In genomic region chr4:128401591-128401990, GRCm38 (mm10) we compare ENCODE assay signal across 25 mouse cellular contexts.
DNase-seq lines count a peak whose midpoint lies in the region; ATAC-seq and TF ChIP-seq lines count a peak whose summit lies in the region.
"Had no signal": no experiment of that assay in that cellular context is flagged by ENCODE, and none has a peak within 500 bp of the region (broad histone marks: within the 10 kb centered on the region; RNA-seq: fewer than 3 reads in every experiment).

No protein-coding gene starts in this region.

- no peaks in the 10 kb centered on the region for H3K27me3 ChIP-seq in hindbrain, embryonic 13.5 days
- no peaks in the 10 kb centered on the region for H3K27me3 ChIP-seq in hindbrain, embryonic 11.5 days (ENCODE audit: control insufficient read depth, insufficient read depth, low read length)
- no peaks in the 10 kb centered on the region for H3K27me3 ChIP-seq in midbrain, embryonic 13.5 days
- no peaks in the 10 kb centered on the region for H3K27me3 ChIP-seq in midbrain, postnatal 0 days (ENCODE audit: insufficient read depth, low read length)
- H3K27me3 ChIP-seq: embryonic facial prominence, embryonic 15.5 days; heart, embryonic 13.5 days had no signal

- peaks cover 13% of the 10 kb centered on the region for H3K36me3 ChIP-seq in hindbrain, embryonic 13.5 days
- H3K36me3 ChIP-seq in hindbrain, embryonic 11.5 days (ENCODE audit: control insufficient read depth, insufficient read depth, low read length), result no peaks in the 10 kb centered on the region
- peaks cover 18% of the 10 kb centered on the region for H3K36me3 ChIP-seq in midbrain, embryonic 13.5 days
- H3K36me3 ChIP-seq in midbrain, postnatal 0 days (ENCODE audit: insufficient read depth, low read length), result peaks cover 5% of the 10 kb centered on the region
- H3K36me3 ChIP-seq: embryonic facial prominence, embryonic 15.5 days; G1E; heart, embryonic 13.5 days had no signal

- no peak for ATAC-seq in hindbrain, embryonic 13.5 days (ENCODE audit: low FRiP score)
- ATAC-seq in hindbrain, embryonic 11.5 days (ENCODE audit: low FRiP score), result no peak
- no peak for ATAC-seq in midbrain, embryonic 13.5 days
- ATAC-seq in midbrain, postnatal 0 days (ENCODE audit: low FRiP score), result no peak
- no peak for ATAC-seq in granulocyte monocyte progenitor cell, adult 5-6 weeks (replicated peaks; ENCODE audit: poor library complexity, severe bottlenecking)
- ATAC-seq: CD4-positive, CD25-positive, alpha-beta regulatory T cell, adult 4 months; forebrain, embryonic 14.5 days had no signal

- TF ChIP-seq CTCF in midbrain, postnatal 0 days (IDR thresholded peaks at IDR 0.05), result no peak

- no peak overlapping the region for H3K4me3 ChIP-seq in hindbrain, embryonic 13.5 days
- H3K4me3 ChIP-seq in hindbrain, embryonic 11.5 days (ENCODE audit: low read depth, low read length), result no peak overlapping the region
- no peak overlapping the region for H3K4me3 ChIP-seq in midbrain, embryonic 13.5 days (replicated peaks)
- no peak overlapping the region for H3K4me3 ChIP-seq in midbrain, postnatal 0 days (ENCODE audit: low read depth, low read length)
- H3K4me3 ChIP-seq: embryonic facial prominence, embryonic 15.5 days; erythroblast, embryonic 14.5 days; forebrain, embryonic 10.5 days; gastrocnemius, adult 2 months; heart, embryonic 13.5 days had no signal

- H3K4me1 ChIP-seq in hindbrain, embryonic 13.5 days (replicated peaks), result peaks cover 38% of the 10 kb centered on the region
- H3K4me1 ChIP-seq in hindbrain, embryonic 11.5 days (replicated peaks; ENCODE audit: control insufficient read depth, insufficient read depth, low read length), result no peaks in the 10 kb centered on the region
- H3K4me1 ChIP-seq in midbrain, embryonic 13.5 days (replicated peaks), result peaks cover 7% of the 10 kb centered on the region; the same call in 1 of the 2 replicates
- no peaks in the 10 kb centered on the region; the same call in 1 of the 2 replicates for H3K4me1 ChIP-seq in midbrain, postnatal 0 days (ENCODE audit: insufficient read depth, low read length)

- H3K9ac ChIP-seq in hindbrain, embryonic 13.5 days, result no peak overlapping the region
- no peak overlapping the region for H3K9ac ChIP-seq in hindbrain, embryonic 11.5 days (ENCODE audit: low read depth, low read length)
- H3K9ac ChIP-seq in midbrain, embryonic 13.5 days (replicated peaks), result no peak overlapping the region
- H3K9ac ChIP-seq in midbrain, postnatal 0 days (replicated peaks; ENCODE audit: low read length, poor library complexity, severe bottlenecking), result no peak overlapping the region
- H3K9ac ChIP-seq: embryonic facial prominence, embryonic 15.5 days; heart, embryonic 13.5 days had no signal

- DNase-seq in hindbrain, embryonic 11.5 days (ENCODE audit: low spot score), result no peak
- no peak for DNase-seq in midbrain, postnatal 0 days (ENCODE audit: low spot score)
- peak; percentile 74 for DNase-seq in retina, postnatal 1 day
- no peak for DNase-seq in retina, embryonic 14.5 days (ENCODE audit: low spot score)
- DNase-seq: adrenal gland, adult 8-10 months; adrenal gland, postnatal 36 days; B cell, adult 2 months; cerebellum, adult 11 months; cerebellum, adult 8-10 months; cerebellum, postnatal 14 days; embryo, embryonic 11 days; gastrocnemius, adult 2 months; gastrocnemius, postnatal 25 days; heart, adult 11 months; heart, postnatal 36 days had no signal

- H3K9me3 ChIP-seq in hindbrain, embryonic 13.5 days, result peaks cover 2% of the 10 kb centered on the region; the same call in 1 of the 2 replicates
- no peaks in the 10 kb centered on the region for H3K9me3 ChIP-seq in hindbrain, embryonic 11.5 days (ENCODE audit: control insufficient read depth, low read length)
- no peaks in the 10 kb centered on the region for H3K9me3 ChIP-seq in midbrain, embryonic 13.5 days
- no peaks in the 10 kb centered on the region for H3K9me3 ChIP-seq in midbrain, postnatal 0 days (ENCODE audit: low read length)
- H3K9me3 ChIP-seq: embryonic facial prominence, embryonic 15.5 days; heart, embryonic 13.5 days had no signal

- no peak overlapping the region for H3K4me2 ChIP-seq in hindbrain, embryonic 13.5 days
- H3K4me2 ChIP-seq in hindbrain, embryonic 11.5 days (replicated peaks; ENCODE audit: low read depth, low read length), result no peak overlapping the region
- H3K4me2 ChIP-seq in midbrain, embryonic 13.5 days (replicated peaks), result no peak overlapping the region
- H3K4me2 ChIP-seq in midbrain, postnatal 0 days (ENCODE audit: low read depth, low read length, poor library complexity, severe bottlenecking), result no peak overlapping the region
- H3K4me2 ChIP-seq: embryonic facial prominence, embryonic 15.5 days; heart, embryonic 13.5 days had no signal

- peak overlapping the region; percentile 66 for H3K27ac ChIP-seq in hindbrain, embryonic 13.5 days
- H3K27ac ChIP-seq in hindbrain, embryonic 11.5 days (ENCODE audit: low read depth, low read length), result no peak overlapping the region
- peak overlapping the region; percentile 17; the same call in 1 of the 2 replicates for H3K27ac ChIP-seq in midbrain, embryonic 13.5 days
- no peak overlapping the region for H3K27ac ChIP-seq in midbrain, postnatal 0 days (ENCODE audit: low read depth, low read length)
- H3K27ac ChIP-seq: embryonic facial prominence, embryonic 15.5 days; forebrain, embryonic 10.5 days; gastrocnemius, adult 2 months; heart, embryonic 13.5 days had no signal

- WGBS in hindbrain, embryonic 13.5 days, result 61% methylated on average over 3 of the region's 3 CpGs
- 85% methylated on average over 3 of the region's 3 CpGs for WGBS in hindbrain, embryonic 11.5 days
- 69% methylated on average over 3 of the region's 3 CpGs for WGBS in midbrain, embryonic 13.5 days
- WGBS in midbrain, postnatal 0 days, result 62% methylated on average over 3 of the region's 3 CpGs

Comparison
In these comparisons a context has a peak if more than half of its experiments do, and no peak if none do; other contexts are left out.
1. H3K27ac ChIP-seq: peak in hindbrain, embryonic 13.5 days (single experiment) and midbrain, embryonic 13.5 days (single experiment); none in hindbrain, embryonic 11.5 days (single experiment) and midbrain, postnatal 0 days (single experiment).